Mouse (Mus musculus) lung, postnatal 0 days (tissue): ENCODE data around the gene Khdrbs2.

Source experiments
- CTCF ChIP-seq: IDR thresholded peaks from 2 replicates; pipeline ENCODE4 v1.5.1; 2016; ENCODE audit warnings: antibody characterized with exemption, mild to moderate bottlenecking
- EP300 ChIP-seq: IDR thresholded peaks from 2 replicates; pipeline ENCODE4 v1.6.1; 2016; ENCODE audit warnings: antibody characterized with exemption, mild to moderate bottlenecking, control low read depth

DNA sequence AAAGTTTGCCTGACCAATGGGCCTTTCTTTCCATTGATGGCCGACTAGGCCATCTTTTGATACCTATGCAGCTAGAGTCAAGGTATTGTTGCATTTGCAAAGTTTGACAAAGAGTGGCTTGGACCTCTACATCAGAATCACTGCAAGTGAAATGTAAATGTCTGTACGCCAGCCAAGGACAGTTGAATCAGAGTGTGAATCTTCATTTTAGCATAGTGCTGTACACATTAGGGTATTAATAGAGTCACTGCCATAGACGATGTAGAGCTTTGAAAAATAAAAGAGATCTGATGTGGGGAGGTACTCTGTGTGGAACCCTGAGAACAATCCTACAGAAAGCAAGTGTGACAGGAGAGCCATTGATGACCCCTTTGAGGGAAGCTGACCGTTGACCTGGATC is 460.9 kb downstream of the Khdrbs2 start:
- no peak for TF ChIP-seq CTCF
- TF ChIP-seq EP300, result no peak
